Comparison of ENCODE assay signal across 8 mouse cellular contexts in the genomic region with DNA sequence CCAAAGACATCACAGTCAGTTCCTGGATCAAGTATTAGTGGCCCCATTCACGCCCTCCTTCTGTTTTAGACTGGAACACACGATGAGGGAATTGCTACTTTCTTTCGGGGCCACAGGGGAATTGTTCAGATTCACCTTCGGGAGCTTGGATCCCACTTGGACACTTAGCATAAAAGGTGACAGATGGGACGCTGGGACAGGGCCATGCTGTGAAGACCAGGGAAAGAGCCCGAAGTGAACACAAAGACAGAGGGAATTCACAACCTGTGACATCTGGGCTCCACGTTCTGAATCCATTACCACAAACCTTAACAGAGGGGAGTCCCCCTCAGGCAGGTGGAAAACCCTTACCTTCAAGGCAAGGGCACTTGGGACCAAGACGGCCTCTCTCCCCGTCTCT. TPM values are rescaled to one million over a fixed set of nuclear protein-coding genes. Genes with fewer than 3 reads are reported as not detected.
DNase-seq lines count a peak whose midpoint lies in the region; ATAC-seq and TF ChIP-seq lines count a peak whose summit lies in the region.

No protein-coding gene starts in this region.

- peak overlapping the region; percentile 57 for H3K4me2 ChIP-seq in hindbrain, postnatal 0 days (ENCODE audit: low read depth, low read length)
- H3K4me2 ChIP-seq in stomach, embryonic 16.5 days (ENCODE audit: low read depth, low read length) = peak overlapping the region; percentile 16

- no peaks in the 10 kb centered on the region for H3K27me3 ChIP-seq in hindbrain, postnatal 0 days (ENCODE audit: insufficient read depth, low read length)
- H3K27me3 ChIP-seq in stomach, embryonic 16.5 days (ENCODE audit: control insufficient read depth, insufficient read depth, low read length) = no peaks in the 10 kb centered on the region

- intact Hi-C loops in left cerebral cortex, postnatal 10 days (cut with DNase I) = no loop called here

- TF ChIP-seq CTCF in hindbrain, postnatal 0 days (IDR thresholded peaks at IDR 0.05; ENCODE audit: low read depth) = no peak

- ATAC-seq in hindbrain, postnatal 0 days = no peak
- ATAC-seq in stomach, embryonic 16.5 days (ENCODE audit: insufficient read depth, low FRiP score) = no peak

- H3K36me3 ChIP-seq in hindbrain, postnatal 0 days (ENCODE audit: insufficient read depth, low read length) = no peaks in the 10 kb centered on the region
- no peaks in the 10 kb centered on the region for H3K36me3 ChIP-seq in stomach, embryonic 16.5 days (ENCODE audit: control insufficient read depth, insufficient read depth, low read length)

- H3K4me1 ChIP-seq in hindbrain, postnatal 0 days (ENCODE audit: insufficient read depth, low read length) = peaks cover 39% of the 10 kb centered on the region
- H3K4me1 ChIP-seq in stomach, embryonic 16.5 days (ENCODE audit: control insufficient read depth, insufficient read depth, low read length) = peaks cover 25% of the 10 kb centered on the region

- peak overlapping the region; percentile 80 for H3K27ac ChIP-seq in hindbrain, postnatal 0 days
- no peak overlapping the region; the same call in 1 of the 2 replicates for H3K27ac ChIP-seq in stomach, embryonic 16.5 days (ENCODE audit: low read length)

- no peak overlapping the region for H3K4me3 ChIP-seq in hindbrain, postnatal 0 days (ENCODE audit: low read length)
- H3K4me3 ChIP-seq in stomach, embryonic 16.5 days (replicated peaks; ENCODE audit: low read length) = no peak overlapping the region

- H3K9ac ChIP-seq in hindbrain, postnatal 0 days (replicated peaks; ENCODE audit: low read length) = peak overlapping the region; percentile 46; the same call in 1 of the 2 replicates
- no peak overlapping the region for H3K9ac ChIP-seq in stomach, embryonic 16.5 days (ENCODE audit: low read length)

- 12% methylated on average over 9 of the region's 9 CpGs for WGBS in hindbrain, postnatal 0 days
- 38% methylated on average over 9 of the region's 9 CpGs for WGBS in stomach, embryonic 16.5 days

- peak; percentile 59 for DNase-seq in cerebellum, adult 9-11 months
- no peak for DNase-seq in cerebellum, adult 8-10 months
- peak; percentile 32 for DNase-seq in retina, embryonic 14.5 days (ENCODE audit: low spot score)
- no peak for DNase-seq in retina, postnatal 1 day
- DNase-seq in hindbrain, postnatal 0 days (ENCODE audit: low spot score) = peak; percentile 45
- no peak for DNase-seq in urinary bladder, postnatal 10 days (ENCODE audit: low spot score)
- no peak for DNase-seq in left cerebral cortex, postnatal 10 days (ENCODE audit: extremely low spot score in 1 of 2, low spot score in 2 of 2)

- no peaks in the 10 kb centered on the region for H3K9me3 ChIP-seq in hindbrain, postnatal 0 days (ENCODE audit: low read length)
- H3K9me3 ChIP-seq in stomach, embryonic 16.5 days (replicated peaks; ENCODE audit: control insufficient read depth, low read length) = no peaks in the 10 kb centered on the region

RNA-seq across cellular contexts. Expression of a gene that starts 28.5 kb away (rescaled TPM):
- 43.9 and 45.5 TPM in 2 replicates for total RNA-seq in hindbrain, postnatal 0 days (2014; rRNA removed)
- 6.8 and 8.1 TPM in 2 replicates for polyA plus RNA-seq in hindbrain, postnatal 0 days (2015; fragmentation: Nextera tagmentation; extraction: Ambion mirVana)
- 16.9 and 17.9 TPM in 2 replicates for polyA plus RNA-seq in stomach, embryonic 16.5 days (2015; fragmentation: Nextera tagmentation; extraction: Ambion mirVana)
- 10 to 100 TPM; 20.4 to 21.4 TPM for total RNA-seq in left cerebral cortex, postnatal 10 days (2021)

Comparison
In these comparisons a context has a peak if more than half of its experiments do, and no peak if none do; other contexts are left out.
1. DNase-seq: peak in cerebellum, adult 9-11 months (single experiment), retina, embryonic 14.5 days (single experiment) and hindbrain, postnatal 0 days (single experiment); none in cerebellum, adult 8-10 months (single experiment), retina, postnatal 1 day (single experiment), urinary bladder, postnatal 10 days (single experiment) and left cerebral cortex, postnatal 10 days (0 of 2).